Mouse (Mus musculus) gastrocnemius, postnatal 10 days (tissue): ENCODE results near the gene Sash3. TPM values are rescaled to one million over a fixed set of nuclear protein-coding genes. Genes with fewer than 3 reads are reported as not detected.
"Not testable (repeated sequence)": the region's sequence is repeated elsewhere in the genome, so short reads cannot be mapped to it uniquely, and the experiment has no call there.

Source experiments
- DNase-seq: peaks from one replicate; pipeline ENCODE4 v3.0.0; 2021; ENCODE audit warnings: mixed read lengths
- total RNA-seq, 2 experiments: library from RNA; stranded (reverse); gene quantifications; 2 replicates each; pipeline ENCODE4 v1.2.3; 2021

The Sash3 gene
- total RNA-seq, 2 experiments from 2014 or later = 0.82 to 1.2 TPM

DNA sequence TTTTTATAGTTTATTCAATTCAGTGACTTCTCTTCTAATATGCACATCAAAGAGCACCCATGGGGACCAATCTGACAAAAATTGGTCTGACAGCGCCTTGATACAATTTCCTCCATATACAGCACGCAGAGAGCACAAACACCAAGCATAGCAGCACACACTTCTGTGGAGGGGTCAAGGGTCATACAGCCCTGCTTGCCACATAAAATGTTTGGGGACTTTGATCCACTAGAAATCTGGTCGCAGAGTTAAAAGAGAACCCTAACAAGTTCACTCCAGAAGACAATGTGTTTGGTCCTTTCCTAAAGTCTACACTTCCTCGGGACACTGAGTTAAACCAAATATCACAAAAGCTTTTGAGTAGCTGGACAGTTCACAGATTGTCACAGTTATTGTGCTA, 56.8 kb downstream of the Sash3 start:
- DNase-seq = no peak

DNA sequence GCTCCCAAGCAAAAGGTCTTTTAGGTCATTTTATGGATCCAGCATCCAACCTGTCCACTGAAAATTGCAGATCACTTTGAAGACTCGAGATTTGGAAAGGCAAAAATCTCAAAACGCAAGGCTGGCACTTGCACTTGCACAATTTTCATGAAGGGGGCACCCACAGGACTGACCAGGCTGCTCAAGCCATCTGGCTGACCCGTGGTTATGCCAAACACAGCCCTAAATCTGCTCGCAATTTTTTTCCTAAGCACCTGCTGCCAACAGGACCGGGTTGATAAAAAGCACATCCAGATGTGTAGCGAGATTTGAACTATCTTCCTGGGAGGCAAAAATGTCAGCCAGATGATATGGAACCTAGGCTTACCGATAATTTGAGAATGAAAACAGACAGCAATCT, 57.5 kb downstream of the Sash3 start:
- no peak for DNase-seq

DNA sequence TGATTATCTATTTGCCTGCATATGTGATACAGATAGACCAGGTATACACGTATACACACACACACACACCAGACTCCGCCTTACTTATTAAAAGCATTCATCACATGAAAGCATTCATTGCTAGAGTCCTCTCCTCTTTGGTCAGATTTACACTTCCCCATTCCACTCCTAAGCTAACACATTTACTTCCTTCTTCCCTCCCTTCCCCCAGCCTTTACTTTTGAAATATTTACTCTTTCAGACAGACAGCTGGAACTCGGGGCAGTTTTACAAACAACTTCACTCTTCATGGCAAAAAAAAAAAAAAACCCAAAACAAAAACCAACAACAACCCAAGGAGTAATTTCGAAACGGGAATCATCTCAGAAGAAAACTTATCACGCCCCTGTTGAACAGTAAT, 58.2 kb downstream of the Sash3 start:
- no peak for DNase-seq

- DNase-seq = peak; percentile 30
These were observed 61.7 kb downstream of the Sash3 start for GRCm38 (mm10) chrX:48207761-48208487.

- peak; percentile 79 for DNase-seq
These were observed 62.4 kb downstream of the Sash3 start, which contains the start of gene Zdhhc9 for GRCm38 (mm10) chrX:48208519-48209185. Zdhhc9 (minus strand) TSS chrX:48208878.

- not testable (repeated sequence) for DNase-seq
These were observed 63.5 kb downstream of the Sash3 start for GRCm38 (mm10) chrX:48209746-48210145.

Other genes starting within 250 kb of the Sash3 start
- gene Ocrl, start 234.0 kb upstream of the Sash3 start, total RNA-seq = 10 to 100 TPM in 1 of 2 experiments, 1 to 10 TPM in 1; 9.8 to 12.1 TPM
- gene Apln, start 111.6 kb upstream of the Sash3 start, total RNA-seq = 10 to 100 TPM; 26.9 to 30.4 TPM
- gene Xpnpep2, start 37.7 kb upstream of the Sash3 start, total RNA-seq = 1 to 10 TPM; 2.2 to 3.2 TPM
- gene Zdhhc9, start 62.4 kb downstream of the Sash3 start, total RNA-seq = 10 to 100 TPM in 1 of 2 experiments, 1 to 10 TPM in 1; 9.5 to 14.9 TPM
- 10 to 100 TPM; 14.1 to 16.9 TPM for gene Utp14a, start 110.4 kb downstream of the Sash3 start, total RNA-seq
- 1 to 10 TPM; 6.4 to 8.2 TPM for gene Bcorl1, start 194.9 kb downstream of the Sash3 start, total RNA-seq